Mouse (Mus musculus): Measurements from ENCODE around the gene Tbl1xr1.

GRCm38 (mm10) chr3:22173171-22173570 lies 96.7 kb downstream of the Tbl1xr1 start:
- TF ChIP-seq EP300 (IDR thresholded peaks at IDR 0.05; ENCODE audit: insufficient read depth, low read depth, low read length) (no peak), CTCF (IDR thresholded peaks at IDR 0.05) (no peak), POLR2A (IDR thresholded peaks at IDR 0.05; ENCODE audit: insufficient read depth, low read depth, low read length) (no peak)

Data from heart, adult 2 months (tissue).